Mouse (Mus musculus) testis, adult 2 months (tissue): ENCODE measurements around the gene Fgf11.

Experiments
- CTCF ChIP-seq: fragments of 200-500 bp; IDR thresholded peaks from 2 replicates; pipeline ENCODE4 v1.5.1; 2012; ENCODE audit warnings: low read depth, mild to moderate bottlenecking, inconsistent platforms, low read length, moderate library complexity; ENCODE audit not compliant: control insufficient read depth, insufficient read depth, insufficient replicate concordance
- POLR2A ChIP-seq: fragments of 200-500 bp; IDR thresholded peaks from 2 replicates; pipeline ENCODE4 v1.6.1; 2012; ENCODE audit warnings: low read depth, mild to moderate bottlenecking, inconsistent platforms, low read length, moderate library complexity; ENCODE audit not compliant: control insufficient read depth

DNA sequence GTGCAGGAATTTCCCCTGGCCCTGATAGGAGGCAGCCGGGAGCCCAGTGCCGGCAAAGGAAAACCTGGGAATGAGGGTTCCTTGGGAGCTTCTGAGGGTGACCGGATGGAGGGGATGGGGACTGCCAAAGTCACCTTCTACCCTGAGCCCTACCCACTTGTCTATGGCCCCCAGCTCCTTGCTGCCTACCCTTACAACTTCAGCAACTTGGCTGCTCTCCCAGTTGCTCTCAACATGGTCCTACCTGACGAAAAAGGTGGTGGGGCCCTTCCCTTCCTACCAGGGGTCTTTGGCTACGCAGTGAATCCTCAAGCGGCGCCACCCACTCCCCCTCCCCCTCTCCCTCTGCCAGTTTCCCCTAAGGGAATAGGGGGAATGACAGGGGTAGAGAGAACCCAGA, 22.7 kb downstream of the Fgf11 start:
- TF ChIP-seq CTCF, result no peak
- TF ChIP-seq POLR2A, result no peak
